Mouse (Mus musculus): ENCODE results near the gene Lefty2. TPM values are rescaled to one million over a fixed set of nuclear protein-coding genes. Genes with fewer than 3 reads are reported as not detected.

Lefty2 gene
- polyA plus RNA-seq, 1 experiment from 2014 or later: not detected

DNA sequence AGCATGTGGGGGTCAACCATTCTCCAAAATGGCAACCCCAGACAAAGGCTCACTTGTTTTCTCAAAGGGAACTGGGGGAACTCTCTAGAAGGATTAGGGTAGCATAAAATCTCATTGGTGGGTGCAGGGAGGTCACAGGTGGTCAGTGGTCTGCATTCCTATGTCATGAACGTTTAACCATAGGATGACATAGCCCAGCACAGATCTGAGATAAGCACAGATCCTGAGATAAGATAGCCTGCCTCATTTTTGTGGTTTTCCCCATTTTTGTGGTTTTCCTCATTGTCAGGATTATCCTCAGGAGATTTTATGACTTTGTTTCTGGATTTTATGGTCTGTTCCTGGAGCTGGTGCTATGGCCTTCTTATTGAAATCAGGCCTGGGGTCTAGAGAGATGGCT, 24.1 kb downstream of the Lefty2 start:
- WGBS: 45% methylated on average over 1 of the region's 1 CpGs
- H3K4me3 ChIP-seq (ENCODE audit: low read depth, low read length): no peak overlapping the region

GRCm38 (mm10) chr1:180919686-180920085, 26.8 kb downstream of the Lefty2 start:
- Histone ChIP-seq H3K27me3 (ENCODE audit: control insufficient read depth, insufficient read depth, low read length) (no peaks in the 10 kb centered on the region), H3K27ac (ENCODE audit: low read depth, low read length) (no peak overlapping the region), H3K4me3 (ENCODE audit: low read depth, low read length) (no peak overlapping the region), H3K4me1 (replicated peaks; ENCODE audit: control insufficient read depth, insufficient read depth, low read length) (no peaks in the 10 kb centered on the region), H3K4me2 (replicated peaks; ENCODE audit: low read depth, low read length) (no peak overlapping the region), H3K9me3 (ENCODE audit: control insufficient read depth, low read length) (no peaks in the 10 kb centered on the region), H3K9ac (ENCODE audit: low read depth, low read length) (no peak overlapping the region), H3K36me3 (ENCODE audit: control insufficient read depth, insufficient read depth, low read length) (no peaks in the 10 kb centered on the region)
- DNase-seq (ENCODE audit: low spot score) (peak; percentile 39), ATAC-seq (ENCODE audit: low FRiP score) (no peak)
- 31% methylated on average over 8 of the region's 8 CpGs for WGBS

More for the DNA sequence above, 24.1 kb downstream of the Lefty2 start:
- H3K9ac ChIP-seq (ENCODE audit: low read depth, low read length): no peak overlapping the region
- no peaks in the 10 kb centered on the region for H3K27me3 ChIP-seq (ENCODE audit: control insufficient read depth, insufficient read depth, low read length)
- no peak overlapping the region for H3K4me2 ChIP-seq (replicated peaks; ENCODE audit: low read depth, low read length)
- H3K9me3 ChIP-seq (ENCODE audit: control insufficient read depth, low read length): no peaks in the 10 kb centered on the region
- DNase-seq (ENCODE audit: low spot score) (no peak), ATAC-seq (ENCODE audit: low FRiP score) (no peak)
- no peak overlapping the region for H3K27ac ChIP-seq (ENCODE audit: low read depth, low read length)
- no peaks in the 10 kb centered on the region for H3K36me3 ChIP-seq (ENCODE audit: control insufficient read depth, insufficient read depth, low read length)
- H3K4me1 ChIP-seq (replicated peaks; ENCODE audit: control insufficient read depth, insufficient read depth, low read length): no peaks in the 10 kb centered on the region

- WGBS: 80% methylated on average over 6 of the region's 6 CpGs
- H3K4me1 ChIP-seq (replicated peaks; ENCODE audit: control insufficient read depth, insufficient read depth, low read length): no peaks in the 10 kb centered on the region
Measured at GRCm38 (mm10) chr1:180922273-180923048, 29.6 kb downstream of the Lefty2 start.

GRCm38 (mm10) chr1:180924737-180925136, 31.8 kb downstream of the Lefty2 start:
- Histone ChIP-seq H3K36me3 (ENCODE audit: control insufficient read depth, insufficient read depth, low read length) (no peaks in the 10 kb centered on the region), H3K4me3 (ENCODE audit: low read depth, low read length) (no peak overlapping the region), H3K9me3 (ENCODE audit: control insufficient read depth, low read length) (no peaks in the 10 kb centered on the region), H3K4me2 (replicated peaks; ENCODE audit: low read depth, low read length) (no peak overlapping the region), H3K27ac (ENCODE audit: low read depth, low read length) (no peak overlapping the region), H3K9ac (ENCODE audit: low read depth, low read length) (no peak overlapping the region), H3K27me3 (ENCODE audit: control insufficient read depth, insufficient read depth, low read length) (no peaks in the 10 kb centered on the region), H3K4me1 (replicated peaks; ENCODE audit: control insufficient read depth, insufficient read depth, low read length) (no peaks in the 10 kb centered on the region)
- ATAC-seq (ENCODE audit: low FRiP score) (no peak), DNase-seq (ENCODE audit: low spot score) (no peak)
- WGBS: 44% methylated on average over 2 of the region's 2 CpGs

More at GRCm38 (mm10) chr1:180922273-180923048, 29.6 kb downstream of the Lefty2 start:
- H3K27ac ChIP-seq (ENCODE audit: low read depth, low read length): no peak overlapping the region
- H3K9me3 ChIP-seq (ENCODE audit: control insufficient read depth, low read length): no peaks in the 10 kb centered on the region
- no peak overlapping the region for H3K4me2 ChIP-seq (replicated peaks; ENCODE audit: low read depth, low read length)
- no peak overlapping the region for H3K4me3 ChIP-seq (ENCODE audit: low read depth, low read length)
- no peak for DNase-seq (ENCODE audit: low spot score)
- no peaks in the 10 kb centered on the region for H3K27me3 ChIP-seq (ENCODE audit: control insufficient read depth, insufficient read depth, low read length)
- no peak overlapping the region for H3K9ac ChIP-seq (ENCODE audit: low read depth, low read length)
- no peak for ATAC-seq (ENCODE audit: low FRiP score)
- H3K36me3 ChIP-seq (ENCODE audit: control insufficient read depth, insufficient read depth, low read length): no peaks in the 10 kb centered on the region

- Histone ChIP-seq H3K9ac (ENCODE audit: low read depth, low read length) (no peak overlapping the region), H3K4me3 (ENCODE audit: low read depth, low read length) (no peak overlapping the region), H3K27me3 (ENCODE audit: control insufficient read depth, insufficient read depth, low read length) (no peaks in the 10 kb centered on the region), H3K4me2 (replicated peaks; ENCODE audit: low read depth, low read length) (no peak overlapping the region), H3K4me1 (replicated peaks; ENCODE audit: control insufficient read depth, insufficient read depth, low read length) (no peaks in the 10 kb centered on the region), H3K36me3 (ENCODE audit: control insufficient read depth, insufficient read depth, low read length) (no peaks in the 10 kb centered on the region), H3K27ac (ENCODE audit: low read depth, low read length) (no peak overlapping the region), H3K9me3 (ENCODE audit: control insufficient read depth, low read length) (no peaks in the 10 kb centered on the region)
- DNase-seq (ENCODE audit: low spot score) (no peak), ATAC-seq (ENCODE audit: low FRiP score) (no peak)
- WGBS: 57% methylated on average over 4 of the region's 4 CpGs
Measured at GRCm38 (mm10) chr1:180926286-180926685, 33.4 kb downstream of the Lefty2 start.

- DNase-seq (ENCODE audit: low spot score): no peak
- ATAC-seq (ENCODE audit: low FRiP score): no peak
- peaks cover 12% of the 10 kb centered on the region for H3K27me3 ChIP-seq (ENCODE audit: control insufficient read depth, insufficient read depth, low read length)
- no peak overlapping the region for H3K9ac ChIP-seq (ENCODE audit: low read depth, low read length)
- no peak overlapping the region for H3K27ac ChIP-seq (ENCODE audit: low read depth, low read length)
- no peak overlapping the region for H3K4me3 ChIP-seq (ENCODE audit: low read depth, low read length)
- H3K9me3 ChIP-seq (ENCODE audit: control insufficient read depth, low read length): no peaks in the 10 kb centered on the region
- H3K4me1 ChIP-seq (replicated peaks; ENCODE audit: control insufficient read depth, insufficient read depth, low read length): no peaks in the 10 kb centered on the region; the same call in 1 of the 2 replicates
- 82% methylated on average over 2 of the region's 2 CpGs for WGBS
- no peaks in the 10 kb centered on the region for H3K36me3 ChIP-seq (ENCODE audit: control insufficient read depth, insufficient read depth, low read length)
- H3K4me2 ChIP-seq (replicated peaks; ENCODE audit: low read depth, low read length): no peak overlapping the region
Measured at GRCm38 (mm10) chr1:180929599-180929998, 36.7 kb downstream of the Lefty2 start.

GRCm38 (mm10) chr1:180931106-180931505, 38.2 kb downstream of the Lefty2 start:
- ATAC-seq (ENCODE audit: low FRiP score) (no peak), DNase-seq (ENCODE audit: low spot score) (no peak)
- Histone ChIP-seq H3K9me3 (ENCODE audit: control insufficient read depth, low read length) (no peaks in the 10 kb centered on the region), H3K27me3 (ENCODE audit: control insufficient read depth, insufficient read depth, low read length) (peaks cover 26% of the 10 kb centered on the region), H3K4me1 (replicated peaks; ENCODE audit: control insufficient read depth, insufficient read depth, low read length) (no peaks in the 10 kb centered on the region; the same call in none of the 2 replicates), H3K4me3 (ENCODE audit: low read depth, low read length) (no peak overlapping the region), H3K36me3 (ENCODE audit: control insufficient read depth, insufficient read depth, low read length) (no peaks in the 10 kb centered on the region), H3K27ac (ENCODE audit: low read depth, low read length) (no peak overlapping the region), H3K4me2 (replicated peaks; ENCODE audit: low read depth, low read length) (no peak overlapping the region), H3K9ac (ENCODE audit: low read depth, low read length) (no peak overlapping the region)
- 86% methylated on average over 3 of the region's 3 CpGs for WGBS

GRCm38 (mm10) chr1:180933659-180934058, 40.8 kb downstream of the Lefty2 start:
- peak; percentile 20 for DNase-seq (ENCODE audit: low spot score)
- Histone ChIP-seq H3K27ac (ENCODE audit: low read depth, low read length) (no peak overlapping the region), H3K36me3 (ENCODE audit: control insufficient read depth, insufficient read depth, low read length) (no peaks in the 10 kb centered on the region), H3K9me3 (ENCODE audit: control insufficient read depth, low read length) (no peaks in the 10 kb centered on the region), H3K27me3 (ENCODE audit: control insufficient read depth, insufficient read depth, low read length) (peaks cover 40% of the 10 kb centered on the region), H3K4me2 (replicated peaks; ENCODE audit: low read depth, low read length) (no peak overlapping the region), H3K9ac (ENCODE audit: low read depth, low read length) (no peak overlapping the region), H3K4me1 (replicated peaks; ENCODE audit: control insufficient read depth, insufficient read depth, low read length) (no peaks in the 10 kb centered on the region; the same call in none of the 2 replicates), H3K4me3 (ENCODE audit: low read depth, low read length) (no peak overlapping the region)
- WGBS: 9% methylated on average over 6 of the region's 6 CpGs
- no peak for ATAC-seq (ENCODE audit: low FRiP score)

Measured in hindbrain, embryonic 11.5 days (tissue).